Mouse (Mus musculus) CH12.LX (cell line): ENCODE data around the gene Peli1.

Source experiments
- E2F4 ChIP-seq: IDR thresholded peaks from 2 replicates; pipeline ENCODE4 v1.6.1; 2011; ENCODE audit warnings: low read depth, low read length, improper control_type of control experiment; ENCODE audit not compliant: insufficient replicate concordance
- MEF2A ChIP-seq: IDR thresholded peaks from 2 replicates; pipeline ENCODE4 v1.6.1; 2014; ENCODE audit warnings: low read depth, mild to moderate bottlenecking, inconsistent platforms, low read length, improper control_type of control experiment, borderline replicate concordance
- POLR2AphosphoS2 ChIP-seq: IDR thresholded peaks from 2 replicates; pipeline ENCODE4 v1.6.1; 2011; ENCODE audit warnings: low read depth, low read length, improper control_type of control experiment
- TCF12 ChIP-seq: IDR thresholded peaks from 2 replicates; pipeline ENCODE4 v1.6.1; 2014; ENCODE audit warnings: low read depth, mild to moderate bottlenecking, inconsistent platforms, low read length, improper control_type of control experiment
- USF2 ChIP-seq: conservative IDR thresholded peaks from 2 replicates; pipeline ENCODE4 v1.6.1; 2011; ENCODE audit warnings: low read depth, low read length, improper control_type of control experiment
- ZKSCAN1 ChIP-seq: IDR thresholded peaks from 2 replicates; pipeline ENCODE4 v1.6.1; 2012; ENCODE audit warnings: low read depth, inconsistent platforms, low read length, improper control_type of control experiment, borderline replicate concordance

DNA sequence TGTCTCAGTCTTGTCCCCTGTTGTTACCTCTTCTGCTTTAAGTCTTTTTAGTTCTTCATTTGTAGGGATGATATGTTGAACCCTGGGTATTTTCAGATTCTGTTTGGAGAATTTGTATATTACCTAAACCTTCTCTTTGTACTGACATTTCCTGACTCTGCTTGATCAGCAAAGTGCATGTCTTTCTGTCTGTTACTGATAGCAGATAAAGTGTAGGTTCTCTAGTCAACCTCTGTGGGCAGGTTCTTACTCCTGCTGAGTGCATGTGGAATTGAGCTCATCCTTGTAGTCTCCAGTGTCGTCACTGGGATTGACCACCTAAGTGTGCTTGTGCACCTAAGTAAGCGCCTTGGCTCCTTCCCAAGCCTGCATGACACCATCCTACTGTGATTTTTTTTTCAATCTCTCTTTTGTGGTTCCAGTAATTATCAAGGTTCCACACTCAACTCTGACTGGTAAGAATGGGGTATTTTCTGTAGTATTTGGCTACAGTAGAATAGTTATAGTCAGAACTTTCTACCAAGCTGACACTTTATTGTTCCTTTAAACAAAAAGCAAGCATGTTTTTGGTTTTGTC lies 43.9 kb downstream of the Peli1 start:
- TF ChIP-seq POLR2AphosphoS2 (no peak), E2F4 (no peak), ZKSCAN1 (no peak), MEF2A (no peak), USF2 (no peak), TCF12 (no peak)
